Mouse (Mus musculus) stomach, embryonic 15.5 days (tissue): ENCODE data around the gene Zmym5. TPM values are rescaled to one million over a fixed set of nuclear protein-coding genes. Genes with fewer than 3 reads are reported as not detected.
"Not testable (repeated sequence)": the region's sequence is repeated elsewhere in the genome, so short reads cannot be mapped to it uniquely, and the experiment has no call there.

ENCODE experiments used
- ATAC-seq: fragments of 200-750 bp; cut with Nextera tagmentation; 2 replicates; pipeline ENCODE4 v1.8.0; 2017; ENCODE audit warnings: low read depth, moderate number of reproducible peaks, moderate TSS enrichment; ENCODE audit not compliant: insufficient read depth, low FRiP score
- H3K27ac ChIP-seq: fragments of 300-500 bp; sonication (generic); 2 replicates; pipeline ENCODE4 v1.5.1; 2015; ENCODE audit warnings: mild to moderate bottlenecking, inconsistent platforms
- H3K27me3 ChIP-seq: fragments of 300-500 bp; sonication (generic); replicated peaks from 2 replicates; pipeline ENCODE4 v1.6.1; 2015; ENCODE audit warnings: inconsistent platforms
- H3K36me3 ChIP-seq: fragments of 300-500 bp; sonication (generic); 2 replicates; pipeline ENCODE4 v1.6.1; 2015; ENCODE audit warnings: inconsistent platforms
- H3K4me1 ChIP-seq: fragments of 300-500 bp; sonication (generic); 2 replicates; pipeline ENCODE4 v1.6.1; 2015; ENCODE audit warnings: inconsistent platforms
- H3K4me2 ChIP-seq: fragments of 300-500 bp; sonication (generic); 2 replicates; pipeline ENCODE4 v1.6.1; 2015; ENCODE audit warnings: mild to moderate bottlenecking, inconsistent platforms
- H3K4me3 ChIP-seq: fragments of 300-500 bp; sonication (generic); replicated peaks from 2 replicates; pipeline ENCODE4 v1.5.1; 2015; ENCODE audit warnings: inconsistent platforms
- H3K9ac ChIP-seq: fragments of 300-500 bp; sonication (generic); 2 replicates; pipeline ENCODE4 v1.6.1; 2015; ENCODE audit warnings: inconsistent platforms
- H3K9me3 ChIP-seq: fragments of 300-500 bp; sonication (generic); 2 replicates; pipeline ENCODE4 v1.6.1; 2016; ENCODE audit warnings: inconsistent platforms
- WGBS: fragments of 180-500 bp; shearing (Covaris S2); methylation state at CpG from one replicate; pipeline ENCODE4 v1.1.7; 2015; 5-methylcytosine and 5-hydroxymethylcytosine counted together
- polyA plus RNA-seq: library from polyadenylated mRNA; unstranded; fragments of >200 nt; fragmentation: Nextera tagmentation; extraction: Ambion mirVana; gene quantifications from 2 replicates; pipeline ENCODE4 v1.2.1, GENCODE M21; 2015

The Zmym5 gene
- polyA plus RNA-seq, 1 experiment from 2014 or later, result 21.9 TPM

DNA sequence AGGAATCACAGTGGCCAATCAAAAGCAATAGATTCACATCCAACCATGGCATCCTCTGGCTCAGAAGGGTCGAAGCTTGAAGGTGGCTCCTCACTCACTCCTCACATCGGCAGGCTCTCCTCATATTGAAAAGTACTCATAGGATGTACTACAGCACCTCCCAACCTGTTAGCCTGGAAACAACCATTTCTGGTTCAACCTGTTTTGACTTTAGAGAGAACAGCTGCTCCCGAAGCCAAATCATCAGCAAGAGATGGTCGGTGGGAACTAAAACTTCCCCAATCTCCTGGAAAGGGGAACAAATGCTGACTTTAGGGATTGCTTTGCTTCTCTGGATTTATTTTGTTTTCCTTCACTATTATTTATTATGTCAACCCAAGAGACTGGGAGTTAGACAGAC lies 5.6 kb upstream of the Zmym5 start:
- H3K4me3 ChIP-seq, result no peak overlapping the region
- H3K27me3 ChIP-seq, result no peaks in the 10 kb centered on the region
- H3K4me2 ChIP-seq, result peak overlapping the region; percentile 21; the same call in 1 of the 2 replicates
- ATAC-seq, result no peak
- no peak overlapping the region for H3K9ac ChIP-seq
- H3K9me3 ChIP-seq, result no peaks in the 10 kb centered on the region
- H3K4me1 ChIP-seq, result 0 out of 2 replicates have a peak, but pooled peaks cover 8% of the 10 kb centered on the region
- H3K27ac ChIP-seq, result peak overlapping the region; percentile 26; the same call in 1 of the 2 replicates
- 52% methylated on average over 4 of the region's 4 CpGs for WGBS
- H3K36me3 ChIP-seq, result no peaks in the 10 kb centered on the region

- Histone ChIP-seq H3K4me1 (0 out of 2 replicates have a peak, but pooled peaks cover 8% of the 10 kb centered on the region), H3K27ac (no peak overlapping the region), H3K9ac (no peak overlapping the region), H3K27me3 (no peaks in the 10 kb centered on the region), H3K4me3 (no peak overlapping the region), H3K4me2 (no peak overlapping the region), H3K9me3 (no peaks in the 10 kb centered on the region), H3K36me3 (no peaks in the 10 kb centered on the region)
- 87% methylated on average over 4 of the region's 4 CpGs for WGBS
- ATAC-seq, result no peak
Observed at GRCm38 (mm10) chr14:56816541-56816940, 5.0 kb upstream of the Zmym5 start.

DNA sequence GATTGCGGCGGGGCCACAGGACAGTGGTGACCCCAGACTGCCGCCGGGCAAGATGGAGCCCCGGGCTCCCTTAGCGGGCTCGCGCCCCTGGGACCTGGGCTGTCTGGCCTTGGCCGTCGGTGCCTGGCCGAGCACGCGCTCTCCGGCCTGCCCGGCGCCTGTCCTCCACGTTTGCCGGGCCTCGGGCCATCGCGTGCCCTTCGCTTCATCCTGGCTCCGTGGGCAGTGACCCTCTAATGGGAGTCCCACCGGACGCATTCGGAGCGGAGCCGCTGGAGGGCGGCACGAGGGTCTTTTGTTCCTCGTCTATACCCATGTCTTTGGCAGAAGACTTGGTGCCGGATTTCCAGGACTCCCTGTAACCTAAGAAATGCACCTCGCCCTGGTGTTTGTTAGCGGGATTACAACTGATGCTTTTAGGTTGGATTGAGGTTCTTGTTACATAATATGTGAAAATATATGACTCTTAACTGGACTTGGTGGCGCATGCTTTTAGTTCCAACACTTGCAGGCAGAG lies 1.1 kb upstream of the Zmym5 start:
- ATAC-seq, result peak; percentile 5
- peak overlapping the region; percentile 96 for H3K27ac ChIP-seq
- H3K4me3 ChIP-seq, result peak overlapping the region; percentile 62
- no peaks in the 10 kb centered on the region for H3K27me3 ChIP-seq
- no peaks in the 10 kb centered on the region for H3K9me3 ChIP-seq
- H3K4me2 ChIP-seq, result peak overlapping the region; percentile 81
- no peaks in the 10 kb centered on the region for H3K36me3 ChIP-seq
- 0 out of 2 replicates have a peak, but pooled peaks cover 8% of the 10 kb centered on the region for H3K4me1 ChIP-seq
- WGBS, result under 1% methylated on average over 35 of the region's 35 CpGs
- H3K9ac ChIP-seq, result peak overlapping the region; percentile 54

GRCm38 (mm10) chr14:56810781-56811690 lies 480 bp downstream of the Zmym5 start:
- Histone ChIP-seq H3K9ac (peak overlapping the region; percentile 39; the same call in 1 of the 2 replicates), H3K4me2 (peak overlapping the region; percentile 46), H3K27ac (peak overlapping the region; percentile 93), H3K4me3 (peak overlapping the region; percentile 67)
- not testable (repeated sequence) for H3K27me3 ChIP-seq, H3K4me1 ChIP-seq, ATAC-seq, H3K36me3 ChIP-seq, H3K9me3 ChIP-seq
- WGBS, result under 1% methylated on average over 42 of the region's 86 CpGs

DNA sequence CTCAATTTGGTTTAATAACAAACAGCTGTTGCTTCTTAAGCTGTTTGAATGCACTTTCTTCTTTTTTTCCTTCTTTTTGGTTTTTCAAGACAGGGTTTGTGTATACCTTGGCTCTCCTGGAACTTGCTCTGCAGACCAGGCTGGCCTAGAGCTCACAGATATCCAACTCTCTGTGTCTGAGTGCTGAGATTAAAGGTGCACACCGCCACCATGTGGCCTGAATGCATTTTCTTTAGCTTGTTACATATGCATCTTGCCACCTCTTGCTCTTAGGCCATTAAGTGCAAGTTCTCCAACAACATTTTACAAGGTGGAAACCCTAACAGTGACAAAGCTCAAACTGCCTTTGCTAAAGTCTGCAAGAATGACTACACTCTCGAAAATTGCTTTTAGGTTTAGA lies 18.3 kb downstream of the Zmym5 start:
- peaks cover 20% of the 10 kb centered on the region; the same call in 1 of the 2 replicates for H3K36me3 ChIP-seq
- no peaks in the 10 kb centered on the region for H3K27me3 ChIP-seq
- 43% methylated on average over 2 of the region's 2 CpGs for WGBS
- H3K27ac ChIP-seq, result no peak overlapping the region
- no peak overlapping the region for H3K4me2 ChIP-seq
- no peaks in the 10 kb centered on the region for H3K9me3 ChIP-seq
- H3K4me3 ChIP-seq, result no peak overlapping the region
- ATAC-seq, result no peak
- no peak overlapping the region for H3K9ac ChIP-seq
- H3K4me1 ChIP-seq, result no peaks in the 10 kb centered on the region

DNA sequence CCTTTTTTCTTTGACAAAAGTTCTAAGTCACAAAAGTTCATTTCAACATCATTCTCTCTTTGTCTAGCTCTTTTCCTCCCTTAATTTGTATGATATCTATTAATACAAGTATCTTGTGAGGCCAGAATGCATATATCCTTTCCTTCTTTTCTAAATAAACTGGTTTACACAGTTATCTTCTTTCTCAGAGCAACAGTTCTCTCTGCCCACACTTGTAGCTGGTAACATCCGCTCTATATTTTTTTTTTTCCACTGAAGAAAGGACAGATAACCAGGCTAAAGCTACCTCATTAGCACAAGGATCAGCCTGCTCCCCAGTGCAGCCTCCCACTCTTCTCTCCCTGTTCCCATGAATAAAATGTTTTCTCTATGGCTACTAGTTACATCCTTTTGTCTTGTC lies 26.9 kb downstream of the Zmym5 start:
- no peak for ATAC-seq
- Histone ChIP-seq H3K36me3 (no peaks in the 10 kb centered on the region), H3K27ac (no peak overlapping the region), H3K4me2 (no peak overlapping the region), H3K4me1 (no peaks in the 10 kb centered on the region), H3K27me3 (no peaks in the 10 kb centered on the region), H3K4me3 (no peak overlapping the region), H3K9ac (no peak overlapping the region), H3K9me3 (no peaks in the 10 kb centered on the region)
- WGBS, result 68% methylated on average over 1 of the region's 1 CpGs

DNA sequence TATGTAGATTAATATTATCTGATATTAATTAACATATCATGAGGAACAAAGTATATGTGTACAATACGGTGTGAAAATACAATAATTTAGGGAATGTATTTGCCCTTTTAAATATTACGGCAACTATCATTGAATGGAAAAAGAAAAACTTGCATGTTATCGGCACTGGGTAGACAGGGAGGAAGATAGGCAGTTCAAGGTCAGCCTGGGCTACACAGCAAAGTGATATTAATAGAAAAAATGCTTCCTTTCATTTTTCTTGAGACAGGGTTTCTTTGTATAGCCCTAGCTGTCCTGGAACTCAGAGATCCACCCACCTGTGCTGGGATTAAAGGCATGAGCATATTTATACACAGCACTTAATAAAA lies 32.6 kb downstream of the Zmym5 start:
- Histone ChIP-seq H3K4me3 (peak overlapping the region; percentile 93), H3K4me2 (peak overlapping the region; percentile 80), H3K9ac (no peak overlapping the region), H3K27ac (peak overlapping the region; percentile 97), H3K27me3 (no peaks in the 10 kb centered on the region), H3K4me1 (0 out of 2 replicates have a peak, but pooled peaks cover 9% of the 10 kb centered on the region), H3K9me3 (no peaks in the 10 kb centered on the region), H3K36me3 (no peaks in the 10 kb centered on the region)
- no peak for ATAC-seq
- 30% methylated on average over 3 of the region's 3 CpGs for WGBS

- no peaks in the 10 kb centered on the region for H3K27me3 ChIP-seq
- H3K27ac ChIP-seq, result peak within 1 kb of the TSS; percentile 97
- H3K36me3 ChIP-seq, result no peaks in the 10 kb centered on the region
- H3K4me1 ChIP-seq, result 0 out of 2 replicates have a peak, but pooled peaks cover 9% of the 10 kb centered on the region
- peak within 1 kb of the TSS; percentile 93 for H3K4me3 ChIP-seq
- no peaks in the 10 kb centered on the region for H3K9me3 ChIP-seq
- WGBS, result under 1% methylated on average over 36 of the region's 36 CpGs
- peak within 1 kb of the TSS; percentile 87 for H3K9ac ChIP-seq
- peak; percentile 96 for ATAC-seq
- peak within 1 kb of the TSS; percentile 80 for H3K4me2 ChIP-seq
Observed at GRCm38 (mm10) chr14:56778200-56778932, 33.1 kb downstream of the Zmym5 start, which contains the start of gene Pspc1. Pspc1 (minus strand) TSS chr14:56778316.

DNA sequence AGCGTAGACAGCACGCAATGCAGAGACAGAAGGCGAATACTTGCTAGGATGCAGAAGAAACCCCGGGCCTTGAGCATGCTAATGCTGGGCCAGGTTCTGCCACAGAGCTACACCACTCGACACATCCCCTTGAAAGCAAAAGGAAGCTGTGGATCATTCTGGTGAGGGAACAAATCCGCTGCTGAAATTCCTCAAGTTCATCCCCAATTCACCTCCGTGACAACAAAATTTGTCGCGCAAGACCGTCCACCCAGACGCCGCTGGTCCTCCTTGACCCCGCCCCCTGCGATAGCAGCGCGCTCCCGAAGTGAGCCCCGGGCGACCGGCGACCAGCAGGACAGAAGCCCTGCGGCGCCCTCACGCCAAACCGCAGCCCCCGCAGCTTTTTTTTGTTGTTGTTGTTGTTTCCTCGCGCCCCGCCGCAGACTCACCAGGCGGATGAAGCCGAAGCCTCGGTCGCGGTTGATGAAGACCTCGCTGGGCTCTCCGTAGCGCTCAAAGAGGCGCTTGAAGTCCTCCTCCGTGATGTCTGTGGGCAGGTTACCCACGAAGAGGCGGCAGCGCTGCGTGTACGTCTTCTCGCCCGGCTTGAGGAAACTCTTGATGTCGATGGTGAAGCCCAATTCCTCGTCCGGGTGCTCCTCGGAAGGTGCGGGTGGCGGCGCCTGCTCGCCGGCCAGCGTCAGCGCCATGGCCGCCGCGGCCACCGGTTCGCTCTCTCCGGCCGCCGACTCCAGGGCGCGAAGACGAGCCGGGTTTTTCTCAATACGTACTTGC lies 34.0 kb downstream of the Zmym5 start:
- under 1% methylated on average over 71 of the region's 71 CpGs for WGBS
- H3K4me2 ChIP-seq, result peak overlapping the region; percentile 80

DNA sequence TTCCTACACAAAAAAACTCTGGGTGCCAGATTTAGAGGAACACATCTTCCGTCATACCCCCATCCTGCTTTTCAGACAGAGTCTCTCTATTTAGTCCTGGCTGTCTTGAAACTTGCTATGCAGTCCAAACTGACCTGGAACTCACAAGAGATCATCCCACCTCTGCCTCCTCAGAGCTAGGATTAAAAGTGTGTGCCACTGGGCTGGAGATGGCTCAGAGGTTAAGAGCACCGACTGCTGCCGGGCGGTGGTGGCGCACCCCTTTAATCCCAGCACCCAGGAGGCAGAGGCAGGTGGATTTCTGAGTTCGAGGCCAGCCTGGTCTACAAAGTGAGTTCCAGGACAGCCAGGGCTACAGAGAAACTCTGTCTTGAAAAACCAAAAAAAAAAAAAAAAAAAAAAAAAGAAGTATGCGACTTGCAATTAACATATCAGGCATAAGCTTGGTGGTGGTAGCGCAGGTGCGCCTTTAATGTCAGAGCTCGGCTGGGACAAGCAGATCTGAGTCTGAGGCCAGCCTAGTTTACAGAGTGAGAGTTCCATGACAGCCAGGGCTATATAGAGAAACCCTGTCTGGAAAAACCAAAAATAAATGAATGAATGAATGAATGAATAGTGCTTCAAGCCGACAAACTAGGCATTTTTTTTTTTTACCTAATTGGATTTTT lies 34.8 kb downstream of the Zmym5 start:
- H3K27me3 ChIP-seq, result no peaks in the 10 kb centered on the region
- no peaks in the 10 kb centered on the region for H3K9me3 ChIP-seq
- no peak overlapping the region for H3K27ac ChIP-seq
- H3K4me3 ChIP-seq, result peak overlapping the region; percentile 93
- 21% methylated on average over 11 of the region's 11 CpGs for WGBS
- no peak for ATAC-seq
- peak overlapping the region; percentile 87 for H3K9ac ChIP-seq
- 0 out of 2 replicates have a peak, but pooled peaks cover 9% of the 10 kb centered on the region for H3K4me1 ChIP-seq
- peak overlapping the region; percentile 80 for H3K4me2 ChIP-seq
- H3K36me3 ChIP-seq, result peaks cover 5% of the 10 kb centered on the region

More for the DNA sequence above, 34.0 kb downstream of the Zmym5 start:
- peak; percentile 55 for ATAC-seq
- 0 out of 2 replicates have a peak, but pooled peaks cover 9% of the 10 kb centered on the region for H3K4me1 ChIP-seq
- H3K27ac ChIP-seq, result peak overlapping the region; percentile 97
- no peaks in the 10 kb centered on the region for H3K9me3 ChIP-seq
- H3K9ac ChIP-seq, result peak overlapping the region; percentile 87
- H3K36me3 ChIP-seq, result peaks cover 4% of the 10 kb centered on the region; the same call in 1 of the 2 replicates
- H3K27me3 ChIP-seq, result no peaks in the 10 kb centered on the region
- peak overlapping the region; percentile 93 for H3K4me3 ChIP-seq
